Mouse (Mus musculus) limb, embryonic 14.5 days (tissue): ENCODE measurements at regions not wholly inside any gene's neighbourhood (a gene's known extent, or its start where the extent isn't known, plus 50 kb on each side); places are given as distances from the start of the nearest gene placed in this dataset.

Source experiments
- ATAC-seq: fragments of 200-750 bp; cut with Nextera tagmentation; 2 replicates; pipeline ENCODE4 v1.8.0; 2017; ENCODE audit warnings: low read depth, moderate number of reproducible peaks, moderate TSS enrichment; ENCODE audit not compliant: low FRiP score
- DNase-seq: peaks from one replicate; pipeline ENCODE4 v3.0.0-alpha.2; 2015; ENCODE audit warnings: low spot score
- H3K27ac ChIP-seq: fragments of 300-500 bp; sonication (generic); replicated peaks from 2 replicates; pipeline ENCODE4 v1.5.1; 2014; ENCODE audit warnings: low read depth, mild to moderate bottlenecking, low read length, moderate library complexity, mixed read lengths
- H3K27me3 ChIP-seq: fragments of 300-500 bp; sonication (generic); 2 replicates; pipeline ENCODE4 v1.6.1; 2014; ENCODE audit warnings: low read length, mixed read lengths; ENCODE audit not compliant: control insufficient read depth, insufficient read depth
- H3K36me3 ChIP-seq: fragments of 300-500 bp; sonication (generic); 2 replicates; pipeline ENCODE4 v1.6.1; 2014; ENCODE audit warnings: mild to moderate bottlenecking, low read length, moderate library complexity, mixed read lengths; ENCODE audit not compliant: control insufficient read depth, insufficient read depth
- H3K4me1 ChIP-seq: fragments of 300-500 bp; sonication (generic); 2 replicates; pipeline ENCODE4 v1.6.1; 2014; ENCODE audit warnings: antibody characterized with exemption, low read length, mixed read lengths; ENCODE audit not compliant: control insufficient read depth, insufficient read depth
- H3K4me2 ChIP-seq: fragments of 300-500 bp; sonication (generic); replicated peaks from 2 replicates; pipeline ENCODE4 v1.6.1; 2014; ENCODE audit warnings: low read depth, mild to moderate bottlenecking, low read length, moderate library complexity; ENCODE audit not compliant: severe bottlenecking
- H3K4me3 ChIP-seq: fragments of 300-500 bp; sonication (generic); replicated peaks from 2 replicates; pipeline ENCODE4 v1.5.1; 2014; ENCODE audit warnings: low read length
- H3K9ac ChIP-seq: fragments of 300-500 bp; sonication (generic); 2 replicates; pipeline ENCODE4 v1.6.1; 2014; ENCODE audit warnings: mild to moderate bottlenecking, low read depth, low read length, moderate library complexity; ENCODE audit not compliant: severe bottlenecking
- H3K9me3 ChIP-seq: fragments of 300-500 bp; sonication (generic); 2 replicates; pipeline ENCODE4 v1.6.1; 2016; ENCODE audit warnings: low read length; ENCODE audit not compliant: control insufficient read depth
- POLR2A ChIP-seq: fragments of 200-500 bp; IDR thresholded peaks from 2 replicates; pipeline ENCODE4 v1.8.0; 2012; ENCODE audit warnings: inconsistent platforms, mild to moderate bottlenecking, moderate library complexity, borderline replicate concordance; ENCODE audit not compliant: insufficient read depth, insufficient read length; ENCODE audit errors: extremely low read depth
- WGBS: fragments of 180-500 bp; shearing (Covaris S2); extraction: QIAGEN DNeasy Blood & Tissue Kit; methylation state at CpG from one replicate; pipeline ENCODE4 v1.1.7; 2014; 5-methylcytosine and 5-hydroxymethylcytosine counted together

DNA sequence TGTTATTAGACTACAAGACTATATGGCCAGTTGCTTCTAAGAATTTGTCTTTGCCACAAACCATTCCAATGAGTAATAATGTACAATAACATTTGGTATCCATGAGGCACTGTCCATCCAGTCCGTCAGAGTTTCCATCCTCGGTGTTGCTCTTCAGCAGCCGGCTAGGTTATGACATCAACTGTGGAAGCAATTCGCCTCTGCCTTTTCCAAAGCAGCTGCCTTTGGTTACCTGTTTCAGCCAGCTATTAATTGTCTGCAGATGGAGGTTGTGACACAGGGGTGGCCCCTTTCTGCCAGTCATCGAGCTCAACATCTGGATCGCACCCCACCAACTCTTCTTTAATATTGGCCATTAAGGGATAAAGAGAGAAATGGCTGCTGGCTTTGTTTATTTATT lies 168.2 kb downstream of the Klf6 start:
- H3K4me3 ChIP-seq = no peak overlapping the region
- H3K4me1 ChIP-seq = peaks cover 11% of the 10 kb centered on the region; the same call in 1 of the 2 replicates
- DNase-seq (peak; percentile 62), ATAC-seq (0 out of 2 replicates have a peak, but pooled peaks have one; percentile 55)
- 0 out of 2 replicates have a peak overlapping the region, but pooled peaks have one; percentile 13 for H3K4me2 ChIP-seq
- no peaks in the 10 kb centered on the region for H3K27me3 ChIP-seq
- no peak overlapping the region for H3K9ac ChIP-seq
- H3K36me3 ChIP-seq = no peaks in the 10 kb centered on the region
- TF ChIP-seq POLR2A = no peak
- H3K27ac ChIP-seq = 0 out of 2 replicates have a peak overlapping the region, but pooled peaks have one; percentile 19
- H3K9me3 ChIP-seq = no peaks in the 10 kb centered on the region
- WGBS = 17% methylated on average over 6 of the region's 6 CpGs

DNA sequence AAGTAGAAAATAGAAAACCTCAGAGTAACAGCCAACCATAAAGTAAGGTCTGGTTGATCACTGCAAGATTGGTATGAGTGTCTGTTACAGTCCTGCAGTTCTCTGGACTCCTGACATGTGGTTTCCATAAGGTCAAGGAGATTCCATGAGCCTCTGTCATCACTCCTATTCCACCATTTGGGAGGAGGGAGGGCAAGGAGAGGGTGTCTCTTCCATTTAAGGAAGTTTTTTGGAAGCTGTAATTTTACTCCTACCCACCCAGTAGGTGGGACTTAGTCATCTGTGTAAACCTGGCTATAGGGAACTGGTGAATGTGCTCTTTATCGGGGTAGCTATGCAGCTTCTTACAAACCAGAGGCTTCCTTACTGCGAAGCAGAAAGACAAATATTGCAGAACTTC lies 168.8 kb downstream of the Klf6 start:
- H3K9me3 ChIP-seq = no peaks in the 10 kb centered on the region
- H3K4me1 ChIP-seq = peaks cover 11% of the 10 kb centered on the region; the same call in 1 of the 2 replicates
- H3K4me2 ChIP-seq = no peak overlapping the region
- H3K9ac ChIP-seq = no peak overlapping the region
- no peak overlapping the region for H3K27ac ChIP-seq
- no peaks in the 10 kb centered on the region for H3K27me3 ChIP-seq
- no peak for TF ChIP-seq POLR2A
- no peaks in the 10 kb centered on the region for H3K36me3 ChIP-seq
- ATAC-seq = no peak
- 52% methylated on average over 2 of the region's 2 CpGs for WGBS
- H3K4me3 ChIP-seq = no peak overlapping the region
- DNase-seq = no peak

DNA sequence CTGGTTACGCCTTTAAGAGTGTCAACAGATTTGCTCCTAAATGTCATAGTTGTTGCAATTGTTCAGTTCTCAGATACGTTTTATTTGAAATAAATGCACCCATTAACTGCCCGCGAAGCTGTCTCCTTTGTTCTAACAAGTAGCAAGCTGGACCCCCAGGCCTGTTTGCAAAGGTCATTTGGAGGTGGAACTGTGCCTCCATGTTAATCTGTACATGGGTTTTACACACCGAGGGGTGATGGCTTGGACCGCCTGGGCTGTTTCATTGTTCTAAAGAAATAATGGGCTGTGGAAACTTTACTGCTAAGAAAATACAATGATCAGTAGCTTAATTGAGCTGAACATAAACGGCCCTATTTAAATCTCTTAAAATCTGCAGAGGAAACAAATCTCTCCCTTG lies 178.8 kb downstream of the Klf6 start:
- TF ChIP-seq POLR2A = no peak
- H3K9me3 ChIP-seq = no peaks in the 10 kb centered on the region
- ATAC-seq (no peak), DNase-seq (no peak)
- H3K4me3 ChIP-seq = no peak overlapping the region
- H3K9ac ChIP-seq = no peak overlapping the region
- H3K4me1 ChIP-seq = no peaks in the 10 kb centered on the region
- H3K36me3 ChIP-seq = no peaks in the 10 kb centered on the region
- H3K4me2 ChIP-seq = no peak overlapping the region
- no peak overlapping the region for H3K27ac ChIP-seq
- no peaks in the 10 kb centered on the region for H3K27me3 ChIP-seq
- WGBS = 44% methylated on average over 7 of the region's 7 CpGs

DNA sequence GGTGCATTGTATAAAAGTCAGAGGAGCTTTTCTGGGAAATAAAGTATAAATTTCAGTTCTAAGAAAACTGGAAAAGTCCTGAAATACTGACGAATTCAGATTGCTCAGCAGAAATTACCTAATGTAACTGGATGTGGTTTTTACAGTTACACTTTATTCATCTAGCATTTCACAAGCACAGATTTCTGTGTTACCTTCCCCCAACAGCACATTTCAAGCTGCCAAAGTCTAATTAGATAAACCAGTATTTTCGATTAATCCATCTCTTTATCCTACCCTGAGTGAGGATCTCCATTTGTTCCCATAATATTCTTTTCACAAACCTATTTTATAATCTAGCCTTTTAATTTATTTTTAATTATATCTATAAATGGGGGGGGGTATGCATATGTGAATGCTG lies 179.4 kb downstream of the Klf6 start:
- no peaks in the 10 kb centered on the region for H3K4me1 ChIP-seq
- no peaks in the 10 kb centered on the region for H3K27me3 ChIP-seq
- no peak overlapping the region for H3K4me3 ChIP-seq
- ATAC-seq (no peak), DNase-seq (no peak)
- H3K4me2 ChIP-seq = no peak overlapping the region
- H3K36me3 ChIP-seq = no peaks in the 10 kb centered on the region
- H3K9me3 ChIP-seq = no peaks in the 10 kb centered on the region
- WGBS = 66% methylated on average over 2 of the region's 2 CpGs
- H3K9ac ChIP-seq = no peak overlapping the region
- H3K27ac ChIP-seq = no peak overlapping the region
- no peak for TF ChIP-seq POLR2A

DNA sequence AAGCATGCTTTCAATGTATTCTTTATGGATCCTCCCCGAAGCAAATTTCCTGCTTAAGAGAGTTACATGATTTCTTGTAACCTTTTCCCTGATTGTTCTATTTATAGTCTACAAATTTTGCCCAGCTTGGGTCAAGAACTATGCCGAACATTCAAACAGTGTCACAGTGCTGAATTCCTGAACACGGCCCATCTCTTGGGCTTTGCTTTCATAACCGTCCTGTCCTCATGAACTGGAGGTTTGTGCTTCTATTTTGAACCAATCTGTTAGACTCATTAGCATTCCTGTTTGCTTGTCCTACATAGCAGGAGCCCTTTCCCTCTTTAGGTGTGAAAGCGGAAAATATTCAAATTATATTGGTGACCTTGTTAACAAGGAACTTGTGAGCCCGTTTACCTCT lies 181.2 kb downstream of the Klf6 start:
- TF ChIP-seq POLR2A = no peak
- no peaks in the 10 kb centered on the region for H3K9me3 ChIP-seq
- no peaks in the 10 kb centered on the region for H3K36me3 ChIP-seq
- ATAC-seq (no peak), DNase-seq (no peak)
- H3K9ac ChIP-seq = no peak overlapping the region
- no peak overlapping the region for H3K4me2 ChIP-seq
- H3K4me1 ChIP-seq = no peaks in the 10 kb centered on the region
- H3K4me3 ChIP-seq = no peak overlapping the region
- no peak overlapping the region for H3K27ac ChIP-seq
- H3K27me3 ChIP-seq = no peaks in the 10 kb centered on the region
- 56% methylated on average over 6 of the region's 6 CpGs for WGBS
